Mouse (Mus musculus) MEL (cell line): Measurements from ENCODE around the gene Psd. TPM values are rescaled to one million over a fixed set of nuclear protein-coding genes. Genes with fewer than 3 reads are reported as not detected.

ENCODE experiments used
- DNase-seq: peaks from one replicate; pipeline ENCODE4 v3.0.0; 2011; ENCODE audit warnings: low read depth, low spot score
- H3K27ac ChIP-seq: 2 replicates; pipeline ENCODE4 v1.5.1; 2012; ENCODE audit warnings: low read depth, mild to moderate bottlenecking, control low read depth, low read length, moderate library complexity; ENCODE audit not compliant: control insufficient read depth
- H3K27me3 ChIP-seq, 2 experiments: fragments of 150-350 bp in 1 of 2; sonication (generic) in 1 of 2; 2 replicates each; pipeline ENCODE4 v1.6.1; 2012; ENCODE audit warnings: low read length in 2 of 2, mild to moderate bottlenecking in 2 of 2, improper control_type of control experiment in 1 of 2, moderate library complexity in 1 of 2; ENCODE audit not compliant: insufficient read depth in 2 of 2, control insufficient read depth in 1 of 2
- H3K36me3 ChIP-seq, 2 experiments: 2 replicates each; pipeline ENCODE4 v1.6.1; 2012 to 2014; ENCODE audit warnings: low read length in 2 of 2, improper control_type of control experiment in 1 of 2, inconsistent platforms in 1 of 2, mild to moderate bottlenecking in 1 of 2; ENCODE audit not compliant: insufficient read depth in 2 of 2, control insufficient read depth in 1 of 2
- H3K4me1 ChIP-seq, 2 experiments: fragments of 150-350 bp in 1 of 2; sonication (generic) in 1 of 2; 2 replicates each; pipeline ENCODE4 v1.6.1; 2012; ENCODE audit warnings: low read length in 2 of 2, improper control_type of control experiment in 1 of 2, mild to moderate bottlenecking in 1 of 2; ENCODE audit not compliant: insufficient read depth in 2 of 2, control insufficient read depth in 1 of 2
- H3K4me3 ChIP-seq, 2 experiments: fragments of 150-350 bp in 1 of 2; sonication (generic) in 1 of 2; 2 replicates each; pipeline ENCODE4 v1.5.1; 2012; ENCODE audit warnings: low read depth in 2 of 2, low read length in 2 of 2, mild to moderate bottlenecking in 2 of 2, moderate library complexity in 2 of 2, control low read depth in 1 of 2, improper control_type of control experiment in 1 of 2; ENCODE audit not compliant: control insufficient read depth in 1 of 2, insufficient read depth in 1 of 2
- H3K79me2 ChIP-seq: 2 replicates; pipeline ENCODE4 v1.6.1; 2012; ENCODE audit warnings: mild to moderate bottlenecking, low read length, moderate library complexity; ENCODE audit not compliant: control insufficient read depth, poor library complexity, insufficient read depth
- H3K9ac ChIP-seq: 2 replicates; pipeline ENCODE4 v1.6.1; 2012; ENCODE audit warnings: low read depth, mild to moderate bottlenecking, control low read depth, low read length, moderate library complexity; ENCODE audit not compliant: control insufficient read depth, poor library complexity, severe bottlenecking
- H3K9me3 ChIP-seq: fragments of 150-350 bp; sonication (generic); replicated peaks from 2 replicates; pipeline ENCODE4 v1.6.1; 2012; ENCODE audit warnings: mild to moderate bottlenecking, low read length, improper control_type of control experiment, moderate library complexity; ENCODE audit not compliant: insufficient read depth
- CHD1 ChIP-seq: IDR thresholded peaks from 2 replicates; pipeline ENCODE4 v1.6.1; 2012; ENCODE audit warnings: low read depth, mild to moderate bottlenecking, inconsistent platforms, low read length, improper control_type of control experiment
- CTCF ChIP-seq, 3 experiments: IDR thresholded peaks in 2 of 3; conservative IDR thresholded peaks in 1 of 3; 2 replicates each; pipeline ENCODE4 v1.5.1; 2011 to 2012; ENCODE audit warnings: low read length in 3 of 3, low read depth in 2 of 3, mild to moderate bottlenecking in 2 of 3, improper control_type of control experiment in 1 of 3, inconsistent platforms in 1 of 3, mixed read lengths in 1 of 3, moderate library complexity in 1 of 3; ENCODE audit not compliant: control insufficient read depth in 1 of 3, insufficient read depth in 1 of 3, poor library complexity in 1 of 3, severe bottlenecking in 1 of 3
- E2F4 ChIP-seq: IDR thresholded peaks from 2 replicates; pipeline ENCODE4 v1.6.1; 2011; ENCODE audit warnings: low read depth, low read length, improper control_type of control experiment, borderline replicate concordance
- ELF1 ChIP-seq: IDR thresholded peaks from 2 replicates; pipeline ENCODE4 v1.6.1; 2014; ENCODE audit warnings: low read depth, mild to moderate bottlenecking, inconsistent platforms, low read length, improper control_type of control experiment, moderate library complexity
- EP300 ChIP-seq, 2 experiments: IDR thresholded peaks; 2 replicates each; pipeline ENCODE4 v1.6.1; 2011; ENCODE audit warnings: improper control_type of control experiment in 2 of 2, low read length in 2 of 2, low read depth in 1 of 2, mild to moderate bottlenecking in 1 of 2
- MAFK ChIP-seq: IDR thresholded peaks from 2 replicates; pipeline ENCODE4 v1.6.1; 2011; ENCODE audit warnings: low read depth, mild to moderate bottlenecking, low read length, improper control_type of control experiment, borderline replicate concordance
- MAX ChIP-seq: IDR thresholded peaks from 2 replicates; pipeline ENCODE4 v1.6.1; 2011; ENCODE audit warnings: low read length, improper control_type of control experiment
- NELFE ChIP-seq: IDR thresholded peaks from 2 replicates; pipeline ENCODE4 v1.6.1; 2011; ENCODE audit warnings: low read depth, low read length, improper control_type of control experiment
- POLR2A ChIP-seq, 2 experiments: IDR thresholded peaks; 2 replicates each; pipeline ENCODE4 v1.6.1; 2011 to 2012; ENCODE audit warnings: low read length in 2 of 2, mild to moderate bottlenecking in 2 of 2, control low read depth in 1 of 2, improper control_type of control experiment in 1 of 2, low read depth in 1 of 2, moderate library complexity in 1 of 2; ENCODE audit not compliant: control insufficient read depth in 1 of 2, insufficient read depth in 1 of 2, poor library complexity in 1 of 2
- POLR2AphosphoS2 ChIP-seq: IDR thresholded peaks from 2 replicates; pipeline ENCODE4 v1.6.1; 2011; ENCODE audit warnings: low read length, improper control_type of control experiment
- RAD21 ChIP-seq: IDR thresholded peaks from 2 replicates; pipeline ENCODE4 v1.6.1; 2011; ENCODE audit warnings: mild to moderate bottlenecking, low read depth, low read length, improper control_type of control experiment
- SIN3A ChIP-seq: IDR thresholded peaks from 2 replicates; pipeline ENCODE4 v1.6.1; 2012; ENCODE audit warnings: low read length, improper control_type of control experiment, inconsistent platforms
- SMC3 ChIP-seq: IDR thresholded peaks from 2 replicates; pipeline ENCODE4 v1.6.1; 2011; ENCODE audit warnings: low read depth, low read length, improper control_type of control experiment
- TAL1 ChIP-seq: IDR thresholded peaks from 2 replicates; pipeline ENCODE4 v1.6.1; 2012; ENCODE audit warnings: mild to moderate bottlenecking, inconsistent platforms, low read length, moderate library complexity, mixed read lengths
- USF1 ChIP-seq: IDR thresholded peaks from 2 replicates; pipeline ENCODE4 v1.6.1; 2014; ENCODE audit warnings: low read depth, mild to moderate bottlenecking, inconsistent platforms, low read length, improper control_type of control experiment, moderate library complexity
- ZKSCAN1 ChIP-seq: IDR thresholded peaks from 2 replicates; pipeline ENCODE4 v1.6.1; 2012; ENCODE audit warnings: low read depth, mild to moderate bottlenecking, inconsistent platforms, low read length, improper control_type of control experiment, moderate library complexity
- polyA plus RNA-seq, 2 experiments: library from polyadenylated mRNA; stranded (reverse) in 1 of 2; unstranded in 1 of 2; fragments of >175 nt in 1 of 2; fragments of >200 nt in 1 of 2; gene quantifications; 2 replicates each; pipeline versions ENCODE4 v1.2.1 to v1.2.4; 2012; ENCODE audit warnings: low replicate concordance in 2 of 2, low read depth in 1 of 2; ENCODE audit not compliant: insufficient read length in 2 of 2, insufficient read depth in 1 of 2, missing spikeins in 1 of 2
- total RNA-seq: library from RNA; depleted of rRNA; stranded (reverse); fragments of 300-350 nt; gene quantifications from 2 replicates; pipeline ENCODE4 v1.2.3, GENCODE M21; 2012

Gene Psd
- total and polyA plus RNA-seq, 3 experiments = 4.5 to 17.2 TPM; not detected in 1

GRCm38 (mm10) chr19:46330696-46331095 is 3.7 kb upstream of the Psd start:
- Histone ChIP-seq H3K4me1 (peaks cover 0 to 18% of the 10 kb centered on the region in 2 experiments; a peak in 2 of 4 replicates), H3K27ac (no peak overlapping the region), H3K27me3 (no peaks in the 10 kb centered on the region), H3K4me3 (no peak overlapping the region), H3K9ac (no peak overlapping the region), H3K79me2 (peaks cover 2% of the 10 kb centered on the region; the same call in 1 of the 2 replicates), H3K9me3 (no peaks in the 10 kb centered on the region), H3K36me3 (peaks cover 0 to 5% of the 10 kb centered on the region in 2 experiments; a peak in 2 of 4 replicates)
- DNase-seq = no peak
- TF ChIP-seq USF1 (no peak), POLR2AphosphoS2 (0 out of 2 replicates have a peak, but pooled peaks have one; percentile 11), MAFK (no peak)

GRCm38 (mm10) chr19:46329951-46330350 is 3.0 kb upstream of the Psd start:
- H3K79me2 ChIP-seq = peaks cover 2% of the 10 kb centered on the region; the same call in 1 of the 2 replicates
- H3K9ac ChIP-seq = no peak overlapping the region
- peaks cover 0 to 5% of the 10 kb centered on the region in 2 experiments; a peak in 2 of 4 replicates for H3K36me3 ChIP-seq
- no peak overlapping the region for H3K27ac ChIP-seq
- no peaks in the 10 kb centered on the region for H3K27me3 ChIP-seq
- H3K4me1 ChIP-seq = peaks cover 0 to 18% of the 10 kb centered on the region in 2 experiments; a peak in 2 of 4 replicates
- H3K9me3 ChIP-seq = no peaks in the 10 kb centered on the region
- peak; percentile 44 for DNase-seq
- TF ChIP-seq RAD21 (peak; percentile 38), ELF1 (no peak), ZKSCAN1 (no peak), SMC3 (peak; percentile 57), CTCF (IDR thresholded peaks at IDR 0.05 in 2 of 3, conservative IDR thresholded peaks at IDR 0.05 in 1 of 3; ENCODE audit: control insufficient read depth in 1 of 3, insufficient read depth in 1 of 3, low read depth in 2 of 3, low read length in 3 of 3, poor library complexity in 1 of 3, severe bottlenecking in 1 of 3) (peak; percentile 26 to 79 (median 60); a peak in 5 of 6 replicates), E2F4 (no peak)
- no peak overlapping the region for H3K4me3 ChIP-seq

DNA sequence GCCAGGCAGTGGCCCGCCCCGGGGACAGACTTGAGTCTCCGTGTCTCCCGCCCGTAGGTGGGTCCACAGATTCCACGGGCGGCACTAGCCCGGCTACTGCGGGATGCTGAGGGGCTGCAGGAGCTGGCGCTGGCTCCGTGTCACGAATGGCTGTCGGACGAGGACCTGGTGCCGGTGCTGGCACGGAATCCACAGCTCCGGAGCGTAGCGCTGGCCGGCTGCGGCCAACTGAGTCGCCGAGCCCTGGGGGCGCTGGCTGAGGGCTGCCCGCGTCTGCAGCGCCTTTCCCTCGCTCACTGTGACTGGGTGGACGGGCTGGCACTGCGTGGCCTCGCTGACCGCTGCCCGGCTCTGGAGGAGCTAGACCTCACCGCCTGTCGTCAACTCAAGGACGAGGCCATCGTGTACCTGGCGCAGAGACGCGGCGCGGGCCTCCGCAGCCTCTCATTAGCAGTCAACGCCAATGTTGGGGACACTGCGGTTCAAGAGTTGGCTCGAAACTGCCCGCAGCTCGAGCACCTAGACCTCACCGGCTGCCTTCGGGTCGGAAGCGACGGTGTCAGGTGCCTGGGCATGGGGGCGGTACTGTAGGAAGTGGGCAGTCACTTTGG is 2.2 kb upstream of the Psd start:
- no peak overlapping the region for H3K27ac ChIP-seq
- peak overlapping the region; percentile 75 for H3K9ac ChIP-seq
- H3K4me3 ChIP-seq = peak overlapping the region; percentile 78 to 85
- H3K9me3 ChIP-seq = no peaks in the 10 kb centered on the region
- peaks cover 2% of the 10 kb centered on the region; the same call in 1 of the 2 replicates for H3K79me2 ChIP-seq
- peaks cover 0 to 5% of the 10 kb centered on the region in 2 experiments; a peak in 2 of 4 replicates for H3K36me3 ChIP-seq
- no peak for TF ChIP-seq POLR2AphosphoS2
- TF ChIP-seq POLR2A (IDR thresholded peaks at IDR 0.05; ENCODE audit: control insufficient read depth in 1 of 2, insufficient read depth in 1 of 2, low read depth in 1 of 2, low read length in 2 of 2, poor library complexity in 1 of 2) = no peak
- TF ChIP-seq USF1 = no peak
- TF ChIP-seq TAL1 = no peak
- no peak for TF ChIP-seq EP300 (IDR thresholded peaks at IDR 0.05; ENCODE audit: low read depth in 1 of 2, low read length in 2 of 2)
- no peak for TF ChIP-seq CHD1
- no peak for TF ChIP-seq MAX
- no peak for TF ChIP-seq ELF1
- no peak for TF ChIP-seq SIN3A
- TF ChIP-seq NELFE = no peak
- peaks cover 0 to 18% of the 10 kb centered on the region in 2 experiments; a peak in 2 of 4 replicates for H3K4me1 ChIP-seq
- no peaks in the 10 kb centered on the region for H3K27me3 ChIP-seq
- no peak for DNase-seq
